Mouse (Mus musculus) stomach, postnatal 0 days (tissue): ENCODE measurements around the gene Slc4a10.

Source experiments
- CTCF ChIP-seq: IDR thresholded peaks from 2 replicates; pipeline ENCODE4 v1.5.1; 2016; ENCODE audit warnings: antibody characterized with exemption, low read depth, mild to moderate bottlenecking, moderate library complexity
- EP300 ChIP-seq: optimal IDR thresholded peaks from 2 replicates; pipeline ENCODE3; 2016; ENCODE audit warnings: antibody characterized with exemption

DNA sequence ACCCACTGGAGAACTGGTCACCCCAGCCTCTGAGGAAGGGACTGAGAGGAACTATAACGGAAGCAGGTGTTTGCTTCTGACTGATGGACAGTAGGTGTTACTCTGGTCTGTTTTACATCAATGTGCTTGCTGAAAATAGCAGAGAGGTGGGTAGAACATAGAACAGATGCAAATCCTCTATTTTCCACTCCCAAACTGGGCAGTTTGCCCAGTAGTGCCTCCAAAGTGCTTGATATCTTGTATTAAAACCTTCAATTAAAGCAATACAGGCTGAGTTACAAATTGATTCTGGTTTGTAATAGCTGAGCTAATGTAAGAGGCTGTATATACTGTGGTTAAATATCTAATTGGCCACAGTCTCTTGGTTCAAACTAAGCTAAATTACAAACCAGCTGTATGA is 104.6 kb downstream of the Slc4a10 start:
- TF ChIP-seq CTCF, result no peak
- no peak for TF ChIP-seq EP300
